Mouse (Mus musculus) T-helper 17 cell (primary cell): ENCODE measurements around the gene Rtn3.
"Not testable (repeated sequence)": the region's sequence is repeated elsewhere in the genome, so short reads cannot be mapped to it uniquely, and the experiment has no call there.

Experiments used
- in situ Hi-C, 2 experiments: fragments of 300-600 bp; cut with MboI, MseI; formaldehyde crosslinking; loops; 1 replicate in 1 of 2; 2 replicates in 1 of 2; pipeline ENCODE4 v1.15.1; 2025; ENCODE audit warnings: high pct_unique_total_duplicates in 2 of 2

Gene Rtn3

GRCm38 (mm10) chr19:7396867-7397826 lies 85.9 kb downstream of the Rtn3 start:
- in situ Hi-C loops, result not testable (repeated sequence)

GRCm38 (mm10) chr19:7388488-7388887 lies 94.6 kb downstream of the Rtn3 start:
- in situ Hi-C loops, result loop anchor here in 1 of 2 experiments (10.0 kb wide), 1 partner anchor 56 kb away; no protein-coding TSS in a partner anchor

GRCm38 (mm10) chr19:7386042-7386441 lies 97.0 kb downstream of the Rtn3 start:
- in situ Hi-C loops, result loop anchor here in 1 of 2 experiments (10.0 kb wide), 1 partner anchor 59 kb away; no protein-coding TSS in a partner anchor

DNA sequence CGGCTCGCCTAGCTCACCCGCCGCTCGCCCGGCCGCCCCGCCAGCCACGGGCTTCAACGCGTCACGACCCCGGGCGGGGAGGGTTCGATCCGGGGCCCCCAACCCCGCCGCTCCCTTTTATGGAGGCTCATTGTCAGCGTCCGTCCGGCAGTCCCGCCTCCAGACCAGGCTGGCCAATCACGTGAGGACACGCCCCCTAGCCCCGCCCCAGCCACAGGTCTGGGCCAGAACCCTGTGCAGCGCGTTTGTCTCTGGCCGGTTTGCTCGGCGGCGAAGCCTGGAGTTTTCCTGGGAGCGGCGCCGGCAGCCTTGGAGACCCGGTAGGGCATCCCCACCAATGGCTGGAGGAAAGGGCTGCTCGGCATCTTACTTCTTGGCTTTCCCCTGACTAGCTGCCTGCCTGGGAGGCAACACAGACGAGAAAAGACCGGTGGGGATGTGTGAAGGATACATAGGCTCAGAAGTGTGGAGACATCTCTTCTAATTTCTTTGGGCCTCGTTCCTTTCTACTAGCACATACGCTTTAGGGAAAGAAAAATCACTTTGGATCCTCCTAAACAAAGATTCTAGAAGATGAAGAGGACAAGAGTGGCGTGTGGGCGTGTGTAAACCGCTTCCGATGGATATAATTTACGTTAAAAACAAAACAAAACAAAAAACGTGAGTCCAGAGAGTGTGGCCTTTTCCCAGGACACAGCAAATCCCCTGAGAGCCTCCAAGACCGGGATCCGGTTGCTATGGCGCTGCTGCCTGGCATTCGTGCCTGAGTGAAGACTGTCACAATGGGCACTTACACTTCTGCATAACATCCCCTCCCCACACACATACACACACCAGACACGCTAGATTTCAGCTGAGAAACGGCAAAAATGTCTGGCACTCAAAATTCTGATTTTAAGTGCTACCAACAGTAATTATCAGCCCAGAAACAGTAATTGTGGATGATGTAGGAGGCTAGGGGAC lies 99.9 kb downstream of the Rtn3 start, which contains the start of gene Spindoc:
Gene Spindoc, minus strand, starts transcription at position 92 of the 963 bp plus-strand sequence.
- in situ Hi-C loops, result loop anchor here (5.0 to 10.0 kb wide), 2 partner anchors 34 to 62 kb away; partner anchors contain the start of gene 2700081O15Rik (in 1 of the 2)

DNA sequence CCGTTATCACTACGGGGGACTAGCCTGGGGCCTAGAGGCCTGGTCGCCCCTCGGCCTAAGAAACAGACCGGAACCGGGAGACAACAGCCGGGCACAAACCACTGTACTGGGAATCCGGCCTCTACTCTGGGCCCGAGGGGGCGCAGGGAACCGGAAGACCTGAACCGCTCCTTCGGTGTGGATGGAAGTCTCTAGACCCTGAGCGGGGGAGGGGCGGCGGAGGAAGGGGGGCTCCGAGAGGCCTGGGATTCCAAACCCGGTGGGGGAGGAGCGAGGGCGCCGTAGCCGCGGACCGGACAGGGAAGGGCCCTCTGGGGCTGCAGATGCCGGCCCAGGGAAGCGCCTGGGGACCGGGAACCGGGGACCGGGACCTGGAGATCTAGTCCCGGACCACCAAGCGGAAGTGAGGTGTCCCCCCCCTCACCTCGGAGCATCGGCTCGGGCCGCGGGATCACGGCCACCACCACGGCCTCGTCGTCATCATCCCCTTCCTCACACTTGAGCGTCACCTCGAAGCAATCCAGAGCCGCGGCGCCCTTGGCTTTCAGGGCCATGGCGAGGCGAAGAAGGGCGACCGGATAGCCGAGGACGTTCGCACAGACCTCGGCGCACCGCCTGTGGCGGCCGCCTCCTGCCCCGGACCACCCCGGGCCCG lies 100.7 kb downstream of the Rtn3 start:
- in situ Hi-C loops, result loop anchor here (5.0 to 10.0 kb wide), 2 partner anchors 35 to 62 kb away; partner anchors contain the start of gene 2700081O15Rik (in 1 of the 2)

GRCm38 (mm10) chr19:7381906-7382247 lies 101.2 kb downstream of the Rtn3 start:
- in situ Hi-C loops, result loop anchor here (5.0 to 10.0 kb wide), 2 partner anchors 35 to 63 kb away; partner anchors contain the start of gene 2700081O15Rik (in 1 of the 2)

DNA sequence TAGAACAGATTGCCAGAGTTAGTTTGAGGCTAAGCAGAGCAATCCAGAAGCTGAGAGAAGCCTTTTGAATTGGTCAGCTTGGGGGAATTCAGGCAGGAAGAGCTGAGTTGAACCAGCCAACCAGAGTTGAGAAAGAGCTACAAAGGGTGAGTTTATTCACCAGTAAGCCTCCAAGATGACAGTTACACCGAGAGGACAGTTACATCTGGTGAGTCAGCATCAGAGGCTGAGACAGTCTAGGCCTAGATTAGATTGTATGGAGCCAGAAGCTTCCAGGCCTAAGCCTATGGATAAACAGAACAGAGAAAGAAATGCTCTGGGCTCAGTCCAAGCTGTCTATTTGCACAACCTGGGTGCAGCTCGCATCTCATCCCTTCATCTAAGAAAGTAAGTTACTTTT lies 105.4 kb downstream of the Rtn3 start:
- in situ Hi-C loops, result no loop called here
